Mouse (Mus musculus) retina, postnatal 1 day (tissue): ENCODE data around the gene Dst.

ENCODE experiments used
- DNase-seq: peaks from one replicate; pipeline ENCODE4 v3.0.0-alpha.2; 2012

Gene Dst

GRCm38 (mm10) chr1:34104846-34105245 is 196.8 kb downstream of the Dst start:
- DNase-seq: no peak

- peak; percentile 34 for DNase-seq
Observed at GRCm38 (mm10) chr1:34106606-34107005, 198.6 kb downstream of the Dst start.

GRCm38 (mm10) chr1:34107076-34107475 is 199.1 kb downstream of the Dst start:
- no peak for DNase-seq

GRCm38 (mm10) chr1:34109599-34110210 is 201.7 kb downstream of the Dst start:
- DNase-seq: no peak

- DNase-seq: no peak
Observed at GRCm38 (mm10) chr1:34110862-34111261, 202.8 kb downstream of the Dst start.

GRCm38 (mm10) chr1:34111954-34112353 is 203.9 kb downstream of the Dst start:
- DNase-seq: no peak

- no peak for DNase-seq
Observed at GRCm38 (mm10) chr1:34116444-34116843, 208.4 kb downstream of the Dst start.

- DNase-seq: no peak
Observed at GRCm38 (mm10) chr1:34117056-34117455, 209.0 kb downstream of the Dst start.

GRCm38 (mm10) chr1:34117709-34118108 is 209.7 kb downstream of the Dst start:
- peak; percentile 39 for DNase-seq

- DNase-seq: no peak
Observed at GRCm38 (mm10) chr1:34120066-34120465, 212.0 kb downstream of the Dst start.

GRCm38 (mm10) chr1:34120602-34121001 is 212.6 kb downstream of the Dst start:
- no peak for DNase-seq

GRCm38 (mm10) chr1:34121157-34122015 is 213.4 kb downstream of the Dst start:
- DNase-seq: no peak

GRCm38 (mm10) chr1:34122198-34122597 is 214.2 kb downstream of the Dst start:
- no peak for DNase-seq

- no peak for DNase-seq
Observed at GRCm38 (mm10) chr1:34122905-34123304, 214.9 kb downstream of the Dst start.

GRCm38 (mm10) chr1:34123334-34123733 is 215.3 kb downstream of the Dst start:
- no peak for DNase-seq

GRCm38 (mm10) chr1:34124376-34124775 is 216.4 kb downstream of the Dst start:
- DNase-seq: peak; percentile 62

GRCm38 (mm10) chr1:34125148-34125547 is 217.1 kb downstream of the Dst start:
- no peak for DNase-seq

- no peak for DNase-seq
Observed at GRCm38 (mm10) chr1:34127714-34128474, 219.9 kb downstream of the Dst start.

- no peak for DNase-seq
Observed at GRCm38 (mm10) chr1:34128796-34129195, 220.8 kb downstream of the Dst start.

- no peak for DNase-seq
Observed at GRCm38 (mm10) chr1:34129691-34130090, 221.7 kb downstream of the Dst start.

GRCm38 (mm10) chr1:34130804-34131203 is 222.8 kb downstream of the Dst start:
- peak; percentile 79 for DNase-seq

- DNase-seq: no peak
Observed at GRCm38 (mm10) chr1:34132875-34133274, 224.8 kb downstream of the Dst start.

- no peak for DNase-seq
Observed at GRCm38 (mm10) chr1:34135535-34135934, 227.5 kb downstream of the Dst start.
